Mouse (Mus musculus) thymus, adult 2 months (tissue): ENCODE results near the gene Prss48.

ENCODE experiments used
- CTCF ChIP-seq: fragments of 200-500 bp; IDR thresholded peaks from 2 replicates; pipeline ENCODE4 v1.5.1; 2012; ENCODE audit warnings: mild to moderate bottlenecking, control low read depth, low read length, moderate library complexity, borderline replicate concordance; ENCODE audit not compliant: control insufficient read depth, poor library complexity, insufficient read depth; ENCODE audit errors: extremely low read depth
- POLR2A ChIP-seq: fragments of 200-500 bp; IDR thresholded peaks from 2 replicates; pipeline ENCODE4 v1.6.1; 2012; ENCODE audit warnings: mild to moderate bottlenecking, low read length, control low read depth, moderate library complexity; ENCODE audit not compliant: control insufficient read depth, poor library complexity, insufficient read depth; ENCODE audit errors: extremely low read depth

GRCm38 (mm10) chr3:85991140-85991801, 11.0 kb downstream of the Prss48 start:
- TF ChIP-seq POLR2A (no peak), CTCF (no peak)
